Mouse (Mus musculus) liver, embryonic 11.5 days (tissue): ENCODE data around the gene Trmu. TPM values are rescaled to one million over a fixed set of nuclear protein-coding genes. Genes with fewer than 3 reads are reported as not detected.

Experiments used
- ATAC-seq: fragments of 200-750 bp; cut with Nextera tagmentation; replicated peaks from 2 replicates; pipeline ENCODE4 v1.8.0; 2017; ENCODE audit warnings: moderate number of reproducible peaks, mild to moderate bottlenecking, moderate TSS enrichment, moderate library complexity; ENCODE audit not compliant: low FRiP score
- DNase-seq: peaks from one replicate; pipeline ENCODE4 v3.0.0-alpha.2; 2017; ENCODE audit warnings: low spot score
- H3K27ac ChIP-seq: fragments of 300-500 bp; sonication (generic); 2 replicates; pipeline ENCODE4 v1.5.1; 2014; ENCODE audit warnings: mild to moderate bottlenecking, low read depth, low read length, control low read depth
- H3K27me3 ChIP-seq: fragments of 300-500 bp; sonication (generic); replicated peaks from 2 replicates; pipeline ENCODE4 v1.6.1; 2014; ENCODE audit warnings: low read length, mixed read lengths; ENCODE audit not compliant: control insufficient read depth, insufficient read depth
- H3K36me3 ChIP-seq: fragments of 300-500 bp; sonication (generic); 2 replicates; pipeline ENCODE4 v1.6.1; 2014; ENCODE audit warnings: mild to moderate bottlenecking, low read length, moderate library complexity, mixed read lengths; ENCODE audit not compliant: control insufficient read depth, insufficient read depth
- H3K4me1 ChIP-seq: fragments of 300-500 bp; sonication (generic); replicated peaks from 2 replicates; pipeline ENCODE4 v1.6.1; 2014; ENCODE audit warnings: low read length, mixed read lengths; ENCODE audit not compliant: control insufficient read depth, insufficient read depth
- H3K4me2 ChIP-seq: fragments of 300-500 bp; sonication (generic); 2 replicates; pipeline ENCODE4 v1.6.1; 2014; ENCODE audit warnings: mild to moderate bottlenecking, control low read depth, moderate library complexity
- H3K4me3 ChIP-seq: fragments of 300-500 bp; sonication (generic); 2 replicates; pipeline ENCODE4 v1.5.1; 2014; ENCODE audit warnings: low read depth, low read length, control low read depth
- H3K9ac ChIP-seq: fragments of 300-500 bp; sonication (generic); 2 replicates; pipeline ENCODE4 v1.6.1; 2014; ENCODE audit warnings: low read depth, low read length, control low read depth
- H3K9me3 ChIP-seq: fragments of 300-500 bp; sonication (generic); 2 replicates; pipeline ENCODE4 v1.6.1; 2016; ENCODE audit warnings: low read length, inconsistent platforms, mixed read lengths; ENCODE audit not compliant: control insufficient read depth
- WGBS: fragments of 180-500 bp; shearing (Covaris S2); extraction: QIAGEN DNeasy Blood & Tissue Kit; methylation state at CpG from one replicate; pipeline ENCODE4 v1.1.7; 2014; 5-methylcytosine and 5-hydroxymethylcytosine counted together
- polyA plus RNA-seq: library from polyadenylated mRNA; unstranded; fragments of >200 nt; fragmentation: Nextera tagmentation; extraction: Ambion mirVana; gene quantifications from 2 replicates; pipeline ENCODE4 v1.2.1, GENCODE M21; 2014

The Trmu gene
- polyA plus RNA-seq, 1 experiment from 2014 or later: 34.0 TPM

DNA sequence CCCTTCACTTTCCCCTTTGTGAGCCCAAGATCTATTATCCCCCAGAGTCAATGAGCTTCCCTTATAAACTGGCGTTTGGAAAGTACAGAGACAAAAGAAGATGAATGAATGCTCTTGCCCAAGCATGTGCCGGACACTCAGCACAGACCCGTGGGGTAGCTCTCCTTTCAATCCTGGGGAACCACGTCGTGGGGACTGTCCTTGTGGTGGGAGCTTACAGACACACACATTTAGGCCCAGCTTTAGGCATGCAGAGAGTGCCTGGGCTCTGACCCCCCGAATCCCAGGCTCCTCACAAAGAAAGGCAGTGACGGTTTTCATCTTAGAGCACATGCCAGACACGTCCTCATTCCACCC is 40.8 kb downstream of the Trmu start:
- no peak for DNase-seq
- Histone ChIP-seq H3K4me2 (no peak overlapping the region), H3K9ac (no peak overlapping the region), H3K4me3 (no peak overlapping the region), H3K4me1 (no peaks in the 10 kb centered on the region; the same call in 1 of the 2 replicates), H3K27me3 (no peaks in the 10 kb centered on the region; the same call in 1 of the 2 replicates), H3K9me3 (no peaks in the 10 kb centered on the region), H3K27ac (no peak overlapping the region), H3K36me3 (no peaks in the 10 kb centered on the region)
- no peak for ATAC-seq
- WGBS: 73% methylated on average over 8 of the region's 8 CpGs

DNA sequence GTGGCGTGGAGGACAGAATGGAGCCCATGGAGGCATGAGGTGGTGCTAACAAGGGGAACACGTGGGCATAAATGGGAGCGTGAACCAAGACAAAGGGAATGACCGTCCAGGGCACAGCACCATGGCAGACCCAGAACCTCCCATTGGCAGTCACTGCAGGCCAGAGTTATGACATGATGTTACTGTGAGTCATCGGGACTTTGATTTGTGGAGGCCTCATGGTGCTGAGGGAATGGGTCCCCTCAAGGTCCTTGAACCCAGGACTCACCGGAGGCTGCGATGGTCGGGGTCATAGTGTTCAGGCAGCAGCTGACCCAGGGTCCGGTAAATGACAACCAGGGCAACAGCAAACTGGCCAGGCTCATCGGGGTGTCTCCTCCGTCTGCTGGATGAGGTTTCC is 42.7 kb downstream of the Trmu start:
- no peak overlapping the region for H3K4me2 ChIP-seq
- H3K27me3 ChIP-seq: no peaks in the 10 kb centered on the region; the same call in 1 of the 2 replicates
- DNase-seq (no peak), ATAC-seq (no peak)
- 86% methylated on average over 11 of the region's 11 CpGs for WGBS
- H3K4me1 ChIP-seq: no peaks in the 10 kb centered on the region; the same call in 1 of the 2 replicates
- no peaks in the 10 kb centered on the region for H3K36me3 ChIP-seq
- no peak overlapping the region for H3K27ac ChIP-seq
- no peak overlapping the region for H3K4me3 ChIP-seq
- no peak overlapping the region for H3K9ac ChIP-seq
- no peaks in the 10 kb centered on the region for H3K9me3 ChIP-seq

DNA sequence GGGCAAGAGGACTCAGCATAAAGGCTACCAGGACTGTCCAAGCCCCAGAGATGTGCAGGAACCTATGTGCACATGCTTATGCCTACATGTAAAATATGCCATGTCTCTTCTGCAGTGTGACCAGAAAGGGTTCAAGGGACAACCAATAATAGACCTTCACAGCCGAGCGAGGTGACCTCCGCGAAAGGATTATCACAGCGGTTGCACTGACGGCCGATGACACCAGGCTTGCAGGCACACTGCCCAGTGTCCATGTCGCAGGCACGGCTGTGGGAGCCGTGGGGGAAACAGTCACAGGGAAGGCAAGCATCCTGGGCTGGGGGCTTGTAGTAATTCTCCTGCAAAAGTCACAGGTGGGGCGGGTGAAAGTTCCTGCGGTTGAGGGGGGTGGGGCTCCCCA is 49.0 kb downstream of the Trmu start:
- Histone ChIP-seq H3K9me3 (no peaks in the 10 kb centered on the region), H3K9ac (no peak overlapping the region), H3K4me2 (no peak overlapping the region), H3K27ac (no peak overlapping the region), H3K36me3 (no peaks in the 10 kb centered on the region), H3K4me3 (no peak overlapping the region), H3K4me1 (no peaks in the 10 kb centered on the region), H3K27me3 (no peaks in the 10 kb centered on the region)
- no peak for DNase-seq
- 80% methylated on average over 12 of the region's 12 CpGs for WGBS
- ATAC-seq: no peak

DNA sequence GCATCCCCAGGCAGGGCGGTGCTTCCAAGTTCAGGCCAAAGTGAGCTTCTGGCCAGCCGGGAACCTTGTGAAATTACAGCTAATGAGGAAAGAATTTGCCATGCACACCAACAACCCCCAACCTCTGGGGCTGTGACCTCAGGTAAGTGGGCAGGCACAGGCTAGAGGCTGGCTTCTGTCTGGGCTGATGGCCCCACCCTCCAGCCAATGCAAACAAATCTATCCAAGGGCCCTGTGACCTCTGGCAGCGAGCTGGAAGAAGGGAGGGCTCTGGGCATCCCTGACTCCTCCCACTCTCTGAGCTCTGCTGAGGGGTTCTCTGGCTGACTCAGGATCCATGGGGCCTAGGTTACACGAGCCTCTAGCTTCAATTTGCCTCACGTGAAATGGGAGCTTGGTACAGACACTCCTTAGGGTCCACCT is 56.5 kb downstream of the Trmu start:
- Histone ChIP-seq H3K36me3 (no peaks in the 10 kb centered on the region), H3K4me2 (no peak overlapping the region), H3K27me3 (no peaks in the 10 kb centered on the region), H3K9me3 (no peaks in the 10 kb centered on the region), H3K4me3 (no peak overlapping the region), H3K4me1 (peaks cover 3% of the 10 kb centered on the region; the same call in 1 of the 2 replicates), H3K9ac (no peak overlapping the region), H3K27ac (no peak overlapping the region)
- DNase-seq (peak; percentile 45), ATAC-seq (peak; percentile 68)
- WGBS: 24% methylated on average over 5 of the region's 5 CpGs

Other genes with a start within 250 kb of the Trmu start
- gene Ppara, start 144.3 kb upstream of the Trmu start, polyA plus RNA-seq: 2.5 and 3.4 TPM in 2 replicates
- gene Cdpf1, start 67.6 kb upstream of the Trmu start, polyA plus RNA-seq: 43.1 and 49.7 TPM in 2 replicates
- 0.11 and 0.21 TPM in 2 replicates for gene Pkdrej, start 57.6 kb upstream of the Trmu start, polyA plus RNA-seq
- gene Ttc38, start 47.0 kb upstream of the Trmu start, polyA plus RNA-seq: 6.5 and 7.4 TPM in 2 replicates
- 38.8 and 42.5 TPM in 2 replicates for gene Gtse1, start 19.6 kb upstream of the Trmu start, polyA plus RNA-seq
- 0.53 and 1.4 TPM in 2 replicates for gene Celsr1, start 154.5 kb downstream of the Trmu start, polyA plus RNA-seq
- 12.6 and 13.9 TPM in 2 replicates for gene Gramd4, start 178.4 kb downstream of the Trmu start, polyA plus RNA-seq